Mouse (Mus musculus): Measurements from ENCODE around the gene Poc1a. TPM values are rescaled to one million over a fixed set of nuclear protein-coding genes. Genes with fewer than 3 reads are reported as not detected.

The Poc1a gene
- polyA plus RNA-seq (2021; fragmentation: Nextera tagmentation), result 23.8 and 25.6 TPM in 2 replicates
- long read RNA-seq, experiment 1, transcript Poc1a-201 (11 exons, 2,337 nt), result major isoform, 6 of 28 reads
- long read RNA-seq, experiment 1, partial matches to known transcripts, result 1 of 28 reads
- long read RNA-seq, experiment 1, other reads (novel, unspliced or antisense), result 15 of 28 reads
- long read RNA-seq, experiment 2, transcript Poc1a-201 (11 exons, 2,337 nt), result major isoform, 7 of 22 reads
- long read RNA-seq, experiment 2, partial matches to known transcripts, result 1 of 22 reads
- long read RNA-seq, experiment 2, other reads (novel, unspliced or antisense), result 9 of 22 reads

DNA sequence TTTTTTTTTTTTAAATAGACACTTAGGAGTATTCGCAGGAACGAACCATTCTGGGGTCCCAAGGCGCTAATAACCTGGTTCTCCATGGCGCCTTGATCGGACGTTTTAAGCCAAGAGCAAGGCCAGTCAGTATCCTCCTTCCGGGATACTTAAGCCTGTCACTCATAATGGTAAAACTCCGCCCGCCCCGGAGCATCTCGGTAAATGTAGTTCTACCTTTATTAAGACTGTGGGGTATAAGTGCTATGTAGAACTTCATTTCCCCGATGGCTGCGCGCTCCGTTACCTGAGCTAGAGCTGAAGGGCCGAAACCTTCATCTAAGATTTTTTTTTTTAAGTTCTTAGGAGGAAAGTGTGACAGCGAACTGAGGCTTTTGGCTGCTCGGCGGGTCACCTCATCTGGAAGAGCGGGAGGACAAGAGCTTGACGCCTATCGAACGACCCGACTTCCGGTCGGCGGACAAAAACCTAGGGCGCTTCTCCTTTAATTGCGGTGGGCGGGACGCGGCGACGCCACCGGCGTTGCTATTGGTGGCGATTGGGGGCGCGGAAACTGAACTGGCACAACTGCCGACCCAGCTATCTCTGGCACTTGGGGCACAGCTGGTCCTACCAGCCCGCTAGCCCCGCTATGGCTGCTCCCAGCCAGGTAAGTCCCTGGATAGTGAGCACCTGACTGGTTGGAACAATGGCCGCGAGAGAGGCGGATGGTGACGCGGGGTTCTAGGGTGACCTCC is at the start of gene Poc1a:
TSS of gene Poc1a (plus strand) at position 254 of the 737 bp plus-strand sequence.

DNA sequence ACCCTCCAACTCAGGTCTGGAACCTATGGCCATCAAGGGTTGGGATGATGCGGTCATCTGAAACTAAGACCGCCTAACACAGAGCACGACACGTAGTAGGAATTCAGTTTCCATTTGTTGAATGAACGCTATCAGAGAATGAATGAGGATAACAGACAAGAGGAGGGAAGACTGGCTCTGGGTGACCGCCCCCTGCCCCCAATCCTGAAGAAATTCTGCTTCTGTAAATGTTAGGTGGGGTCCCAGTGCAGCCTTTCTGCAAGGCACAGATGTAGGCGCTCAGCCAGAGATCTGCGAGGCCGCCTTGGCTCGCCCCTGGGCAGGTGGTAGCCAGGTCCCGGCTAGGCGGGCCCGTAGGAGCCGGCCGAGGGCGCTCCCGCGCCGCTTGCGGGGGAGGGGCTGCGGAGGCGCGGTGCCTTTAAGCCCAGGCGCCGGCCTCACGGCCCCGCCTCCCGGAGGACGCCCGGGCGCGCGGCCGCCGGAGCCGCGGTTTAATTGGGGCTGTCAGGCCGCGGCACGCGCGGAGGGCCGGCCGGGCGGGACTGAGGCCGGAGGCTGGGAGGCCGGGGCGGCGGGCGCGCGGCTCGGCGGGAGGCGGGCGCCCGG is 87.4 kb downstream of the Poc1a start, which contains the start of gene Dusp7:
TSS of gene Dusp7 (plus strand) at position 521 of the 606 bp plus-strand sequence.

Other genes with a start within 250 kb of the Poc1a start
- 0.09 and 0.28 TPM in 2 replicates for gene Col6a4, start 184.3 kb upstream of the Poc1a start, polyA plus RNA-seq (2021; fragmentation: Nextera tagmentation)
- 0.88 and 0.98 TPM in 2 replicates for gene Glyctk, start 122.9 kb upstream of the Poc1a start, polyA plus RNA-seq (2021; fragmentation: Nextera tagmentation)
- 42.3 and 42.8 TPM in 2 replicates for gene Wdr82, start 110.1 kb upstream of the Poc1a start, polyA plus RNA-seq (2021; fragmentation: Nextera tagmentation)
- 16.0 and 20.8 TPM in 2 replicates for gene Ppm1m, start 81.3 kb upstream of the Poc1a start, polyA plus RNA-seq (2021; fragmentation: Nextera tagmentation)
- 58.5 and 63.2 TPM in 2 replicates for gene Twf2, start 78.0 kb upstream of the Poc1a start, polyA plus RNA-seq (2021; fragmentation: Nextera tagmentation)
- gene Tlr9, start 58.5 kb upstream of the Poc1a start, polyA plus RNA-seq (2021; fragmentation: Nextera tagmentation), result 0.38 and 0.40 TPM in 2 replicates
- 78.2 and 79.3 TPM in 2 replicates for gene Alas1, start 32.4 kb upstream of the Poc1a start, polyA plus RNA-seq (2021; fragmentation: Nextera tagmentation)
- 12.0 and 14.6 TPM in 2 replicates for gene Dusp7, start 87.6 kb downstream of the Poc1a start, polyA plus RNA-seq (2021; fragmentation: Nextera tagmentation)
- gene Rpl29, start 148.4 kb downstream of the Poc1a start, polyA plus RNA-seq (2021; fragmentation: Nextera tagmentation), result 582 and 680 TPM in 2 replicates
- gene Acy1, start 157.3 kb downstream of the Poc1a start, polyA plus RNA-seq (2021; fragmentation: Nextera tagmentation), result 7.1 and 10.5 TPM in 2 replicates
- 11.8 and 17.3 TPM in 2 replicates for gene Abhd14b, start 166.4 kb downstream of the Poc1a start, polyA plus RNA-seq (2021; fragmentation: Nextera tagmentation)
- gene Abhd14a, start 166.6 kb downstream of the Poc1a start, polyA plus RNA-seq (2021; fragmentation: Nextera tagmentation), result 61.5 and 66.8 TPM in 2 replicates
- 59.2 and 69.0 TPM in 2 replicates for gene Pcbp4, start 172.2 kb downstream of the Poc1a start, polyA plus RNA-seq (2021; fragmentation: Nextera tagmentation)
- gene Gpr62, start 184.9 kb downstream of the Poc1a start, polyA plus RNA-seq (2021; fragmentation: Nextera tagmentation), result 8.8 and 11.7 TPM in 2 replicates
- gene Rrp9, start 194.9 kb downstream of the Poc1a start, polyA plus RNA-seq (2021; fragmentation: Nextera tagmentation), result 23.3 and 24.9 TPM in 2 replicates
- 3.5 and 3.9 TPM in 2 replicates for gene Parp3, start 195.9 kb downstream of the Poc1a start, polyA plus RNA-seq (2021; fragmentation: Nextera tagmentation)
- not detected in 2 replicates for gene Iqcf1, start 218.9 kb downstream of the Poc1a start, polyA plus RNA-seq (2021; fragmentation: Nextera tagmentation)
- not detected in 2 replicates for gene Iqcf5, start 233.5 kb downstream of the Poc1a start, polyA plus RNA-seq (2021; fragmentation: Nextera tagmentation)

Measured in layer of hippocampus, adult 6 months (tissue).